Mouse (Mus musculus) midbrain, embryonic 10.5 days (tissue): ENCODE results near the gene Best2. TPM values are rescaled to one million over a fixed set of nuclear protein-coding genes. Genes with fewer than 3 reads are reported as not detected.

Experiments used
- DNase-seq: peaks from one replicate; pipeline ENCODE4 v3.0.0-alpha.2; 2017; ENCODE audit warnings: low spot score
- H3K27ac ChIP-seq: fragments of 300-500 bp; sonication (generic); replicated peaks from 2 replicates; pipeline ENCODE4 v1.5.1; 2016; ENCODE audit warnings: mild to moderate bottlenecking
- H3K27me3 ChIP-seq: fragments of 300-500 bp; sonication (generic); 2 replicates; pipeline ENCODE4 v1.6.1; 2016; ENCODE audit warnings: low read depth, mild to moderate bottlenecking; ENCODE audit not compliant: poor library complexity, severe bottlenecking
- H3K36me3 ChIP-seq: fragments of 300-500 bp; sonication (generic); 2 replicates; pipeline ENCODE4 v1.6.1; 2016; ENCODE audit warnings: mild to moderate bottlenecking, moderate library complexity
- H3K4me1 ChIP-seq: fragments of 300-500 bp; sonication (generic); 2 replicates; pipeline ENCODE4 v1.6.1; 2016
- H3K4me3 ChIP-seq: fragments of 300-500 bp; sonication (generic); 2 replicates; pipeline ENCODE4 v1.5.1; 2016; ENCODE audit warnings: mild to moderate bottlenecking, moderate library complexity
- H3K9me3 ChIP-seq: fragments of 300-500 bp; sonication (generic); replicated peaks from 2 replicates; pipeline ENCODE4 v1.6.1; 2016; ENCODE audit warnings: mild to moderate bottlenecking
- WGBS: fragments of 180-500 bp; shearing (Covaris S2); methylation state at CpG from one replicate; pipeline ENCODE4 v1.1.7; 2016; 5-methylcytosine and 5-hydroxymethylcytosine counted together
- polyA plus RNA-seq: library from polyadenylated mRNA; unstranded; fragments of >200 nt; fragmentation: Nextera tagmentation; extraction: Ambion mirVana; gene quantifications from 2 replicates; pipeline ENCODE4 v1.2.1, GENCODE M21; 2016

Best2 gene
- not detected in 2 replicates for polyA plus RNA-seq

- Histone ChIP-seq H3K27ac (peak within 1 kb of the TSS; percentile 39; the same call in 1 of the 2 replicates), H3K36me3 (peaks cover 23% of the 10 kb centered on the region), H3K4me1 (peaks cover 24% of the 10 kb centered on the region), H3K9me3 (no peaks in the 10 kb centered on the region), H3K4me3 (peak within 1 kb of the TSS; percentile 51), H3K27me3 (peaks cover 50% of the 10 kb centered on the region)
- 65% methylated on average over 2 of the region's 2 CpGs for WGBS
- DNase-seq: no peak
Observed at GRCm38 (mm10) chr8:85014431-85014830, at the start of gene Best2. TSS of gene Best2 (minus strand) at chr8:85014531.

GRCm38 (mm10) chr8:85062603-85063002, 48.3 kb upstream of the Best2 start:
- peaks cover 20% of the 10 kb centered on the region for H3K4me1 ChIP-seq
- WGBS: 97% methylated on average over 4 of the region's 4 CpGs
- no peak overlapping the region for H3K27ac ChIP-seq
- H3K36me3 ChIP-seq: peaks cover 48% of the 10 kb centered on the region
- H3K27me3 ChIP-seq: no peaks in the 10 kb centered on the region
- DNase-seq: no peak
- no peak overlapping the region for H3K4me3 ChIP-seq
- no peaks in the 10 kb centered on the region for H3K9me3 ChIP-seq

GRCm38 (mm10) chr8:85059879-85060616, 45.7 kb upstream of the Best2 start, which contains the start of gene Fbxw9:
TSS of gene Fbxw9 (plus strand) at chr8:85060055.
- Histone ChIP-seq H3K27me3 (no peaks in the 10 kb centered on the region), H3K9me3 (no peaks in the 10 kb centered on the region), H3K36me3 (peaks cover 46% of the 10 kb centered on the region), H3K4me3 (peak within 1 kb of the TSS; percentile 93), H3K4me1 (peaks cover 20% of the 10 kb centered on the region), H3K27ac (peak within 1 kb of the TSS; percentile 78)
- peak; percentile 90 for DNase-seq
- under 1% methylated on average over 53 of the region's 53 CpGs for WGBS

- Histone ChIP-seq H3K4me1 (peaks cover 20% of the 10 kb centered on the region), H3K27me3 (no peaks in the 10 kb centered on the region), H3K27ac (no peak overlapping the region), H3K9me3 (no peaks in the 10 kb centered on the region), H3K4me3 (no peak overlapping the region), H3K36me3 (peaks cover 54% of the 10 kb centered on the region)
- 89% methylated on average over 7 of the region's 7 CpGs for WGBS
- DNase-seq: no peak
Observed at GRCm38 (mm10) chr8:85057367-85057766, 43.0 kb upstream of the Best2 start.

- H3K36me3 ChIP-seq: peaks cover 93% of the 10 kb centered on the region
- 93% methylated on average over 6 of the region's 6 CpGs for WGBS
- no peak for DNase-seq
Observed at GRCm38 (mm10) chr8:85043619-85044018, 29.3 kb upstream of the Best2 start.

GRCm38 (mm10) chr8:85037681-85038531, 23.6 kb upstream of the Best2 start:
- 1% methylated on average over 57 of the region's 57 CpGs for WGBS

More at GRCm38 (mm10) chr8:85043619-85044018, 29.3 kb upstream of the Best2 start:
- no peak overlapping the region for H3K27ac ChIP-seq
- H3K9me3 ChIP-seq: no peaks in the 10 kb centered on the region
- no peak overlapping the region for H3K4me3 ChIP-seq
- no peaks in the 10 kb centered on the region for H3K27me3 ChIP-seq
- peaks cover 10% of the 10 kb centered on the region for H3K4me1 ChIP-seq

GRCm38 (mm10) chr8:85037366-85037680, 23.0 kb upstream of the Best2 start:
- Histone ChIP-seq H3K27me3 (no peaks in the 10 kb centered on the region), H3K27ac (peak overlapping the region; percentile 99), H3K4me3 (peak overlapping the region; percentile 76), H3K9me3 (no peaks in the 10 kb centered on the region), H3K4me1 (peaks cover 38% of the 10 kb centered on the region), H3K36me3 (peaks cover 50% of the 10 kb centered on the region)
- DNase-seq: no peak
- under 1% methylated on average over 14 of the region's 14 CpGs for WGBS

More at GRCm38 (mm10) chr8:85037681-85038531, 23.6 kb upstream of the Best2 start:
- Histone ChIP-seq H3K4me1 (peaks cover 38% of the 10 kb centered on the region), H3K4me3 (peak overlapping the region; percentile 76), H3K36me3 (peaks cover 50% of the 10 kb centered on the region), H3K27me3 (no peaks in the 10 kb centered on the region), H3K27ac (peak overlapping the region; percentile 99), H3K9me3 (no peaks in the 10 kb centered on the region)
- peak; percentile 68 for DNase-seq

GRCm38 (mm10) chr8:85036718-85037365, 22.5 kb upstream of the Best2 start, which contains the start of gene Tnpo2:
TSS of gene Tnpo2 (plus strand) at chr8:85036915.
- Histone ChIP-seq H3K4me1 (peaks cover 38% of the 10 kb centered on the region), H3K36me3 (peaks cover 50% of the 10 kb centered on the region), H3K27ac (peak within 1 kb of the TSS; percentile 99), H3K9me3 (no peaks in the 10 kb centered on the region), H3K27me3 (no peaks in the 10 kb centered on the region), H3K4me3 (peak within 1 kb of the TSS; percentile 76)
- peak; percentile 90 for DNase-seq
- WGBS: under 1% methylated on average over 58 of the region's 59 CpGs

GRCm38 (mm10) chr8:85036381-85036717, 22.0 kb upstream of the Best2 start:
- H3K4me3 ChIP-seq: peak overlapping the region; percentile 76
- no peak for DNase-seq
- H3K36me3 ChIP-seq: peaks cover 50% of the 10 kb centered on the region
- WGBS: 0% methylated on average over 9 of the region's 9 CpGs
- no peaks in the 10 kb centered on the region for H3K9me3 ChIP-seq
- H3K4me1 ChIP-seq: peaks cover 38% of the 10 kb centered on the region
- H3K27ac ChIP-seq: peak overlapping the region; percentile 99
- no peaks in the 10 kb centered on the region for H3K27me3 ChIP-seq

GRCm38 (mm10) chr8:85035728-85036310, 21.5 kb upstream of the Best2 start:
- H3K4me1 ChIP-seq: peaks cover 38% of the 10 kb centered on the region
- H3K4me3 ChIP-seq: peak overlapping the region; percentile 76
- peaks cover 49% of the 10 kb centered on the region for H3K36me3 ChIP-seq
- DNase-seq: peak; percentile 40
- peak overlapping the region; percentile 99 for H3K27ac ChIP-seq
- no peaks in the 10 kb centered on the region for H3K9me3 ChIP-seq
- H3K27me3 ChIP-seq: no peaks in the 10 kb centered on the region
- WGBS: 1% methylated on average over 15 of the region's 15 CpGs

- Histone ChIP-seq H3K27me3 (no peaks in the 10 kb centered on the region), H3K4me3 (peak overlapping the region; percentile 76), H3K27ac (peak overlapping the region; percentile 99), H3K9me3 (no peaks in the 10 kb centered on the region), H3K36me3 (peaks cover 49% of the 10 kb centered on the region), H3K4me1 (peaks cover 38% of the 10 kb centered on the region)
- 8% methylated on average over 12 of the region's 12 CpGs for WGBS
- DNase-seq: no peak
Observed at GRCm38 (mm10) chr8:85035165-85035727, 20.9 kb upstream of the Best2 start.

GRCm38 (mm10) chr8:85034764-85035163, 20.4 kb upstream of the Best2 start:
- 0 out of 2 replicates have a peak overlapping the region, but pooled peaks have one; percentile 17 for H3K27ac ChIP-seq
- DNase-seq: peak; percentile 75
- H3K36me3 ChIP-seq: peaks cover 49% of the 10 kb centered on the region
- peak overlapping the region; percentile 76 for H3K4me3 ChIP-seq
- WGBS: 4% methylated on average over 13 of the region's 13 CpGs
- no peaks in the 10 kb centered on the region for H3K9me3 ChIP-seq
- peaks cover 38% of the 10 kb centered on the region for H3K4me1 ChIP-seq
- no peaks in the 10 kb centered on the region for H3K27me3 ChIP-seq
